Mouse (Mus musculus) right cerebral cortex, adult 2 months (tissue): ENCODE measurements around the gene C130050O18Rik.

Experiments used
- DNase-seq, 2 experiments: peaks; one replicate each; pipeline ENCODE4 v3.0.0; 2021 to 2022; ENCODE audit warnings: low spot score in 2 of 2

The C130050O18Rik gene

DNA sequence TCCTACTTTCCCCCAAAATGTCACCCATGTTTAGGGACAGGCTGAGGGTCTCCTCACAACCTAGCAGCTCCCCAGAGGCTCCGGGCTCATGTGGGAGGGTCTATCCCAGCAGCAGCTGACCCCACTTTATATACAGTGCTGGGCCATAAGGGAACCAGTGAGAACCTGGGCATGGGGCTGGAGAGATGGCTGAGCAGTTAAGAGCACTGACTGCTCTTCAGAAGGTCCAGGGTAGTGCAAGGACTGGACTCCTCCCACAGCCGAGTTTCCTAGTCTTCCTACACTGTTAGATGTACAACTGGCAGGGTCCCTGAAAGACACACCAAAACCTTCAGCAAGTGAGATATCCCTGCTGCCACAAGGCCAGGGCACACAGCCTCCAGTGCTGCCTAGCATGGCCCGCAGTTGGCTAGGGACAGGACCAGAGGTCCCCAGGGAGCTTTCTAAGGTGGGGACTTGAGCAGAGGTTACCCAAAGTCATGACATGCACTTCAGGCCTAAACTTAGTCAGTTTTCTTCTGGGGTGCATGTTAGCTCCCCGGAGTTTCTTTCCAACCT, 7.6 kb upstream of the C130050O18Rik start:
- no peak for DNase-seq

DNA sequence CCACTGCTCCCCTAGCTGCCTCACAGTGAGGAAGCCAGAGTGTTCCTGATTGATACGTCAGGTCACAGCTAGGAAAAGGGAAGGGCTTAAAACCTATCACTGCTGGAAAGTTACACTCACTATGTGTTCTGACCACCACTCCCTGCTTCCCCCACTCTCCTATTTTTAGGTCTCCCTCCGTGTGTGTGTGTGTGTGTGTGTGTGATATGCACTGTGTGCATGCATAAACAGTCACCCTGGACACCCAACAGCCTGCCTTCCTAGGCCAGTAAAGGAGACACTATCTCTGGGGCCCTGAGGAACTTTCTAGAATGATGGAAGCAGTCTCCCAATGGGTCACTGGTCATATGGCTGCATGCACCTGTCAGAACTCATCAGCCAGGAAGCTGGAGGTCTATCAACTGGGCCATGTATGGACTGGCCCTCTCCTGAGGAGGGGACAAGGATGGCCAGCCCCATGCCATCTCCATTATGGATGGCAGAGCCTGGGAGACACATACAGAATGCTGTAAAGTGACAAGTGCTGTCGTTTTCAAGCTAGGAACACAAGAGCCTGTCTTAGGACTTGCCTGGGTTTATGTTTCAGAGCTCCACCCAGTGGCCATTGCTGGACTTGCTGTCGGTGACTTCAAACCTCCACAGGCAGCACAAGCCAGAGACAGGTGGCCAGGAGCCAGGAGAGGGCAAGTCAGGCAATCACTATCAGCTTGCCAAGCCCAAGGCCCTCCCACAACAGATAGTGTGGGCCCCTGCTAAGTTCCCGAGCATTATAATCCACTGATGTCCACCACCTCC, 6.9 kb upstream of the C130050O18Rik start:
- DNase-seq = peak; percentile 94 to 97

DNA sequence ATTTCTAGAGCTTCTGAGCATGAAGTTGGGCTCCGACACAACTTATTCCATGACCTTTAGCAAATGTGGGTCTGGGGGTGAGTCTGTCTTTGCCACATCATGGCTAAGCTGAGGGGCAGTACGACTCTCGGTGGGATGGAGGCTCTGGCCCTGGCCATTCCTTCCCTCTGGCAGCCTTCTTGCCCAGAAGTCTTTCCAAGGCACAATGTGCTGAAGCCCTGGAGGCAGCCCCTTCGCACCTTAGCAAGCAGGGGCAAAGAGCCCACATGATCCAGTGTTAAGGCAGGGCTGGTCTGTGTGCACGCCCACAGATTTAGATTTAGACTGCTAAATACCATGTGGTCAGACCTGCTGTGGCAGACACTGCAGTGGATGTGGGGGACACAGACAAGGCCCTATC, 6.3 kb upstream of the C130050O18Rik start:
- no peak for DNase-seq

DNA sequence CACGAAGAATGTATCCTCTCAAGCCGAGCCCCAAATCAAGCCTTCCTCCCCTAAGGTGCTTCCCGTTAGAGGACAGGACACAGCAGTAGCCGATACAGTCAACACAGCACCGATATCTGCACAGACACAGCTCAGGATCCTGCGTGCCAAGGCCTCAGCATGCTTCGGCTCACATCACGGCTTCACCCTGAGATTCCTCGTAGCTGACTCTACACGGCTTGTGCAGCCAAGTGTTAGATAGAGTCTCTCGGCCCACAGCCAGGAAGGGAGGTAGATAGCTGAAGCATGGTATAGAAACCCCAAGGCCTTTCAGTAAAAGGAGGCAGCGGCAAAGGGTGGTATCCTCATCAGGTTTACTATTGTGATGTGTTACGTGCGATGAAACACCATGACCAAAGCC, 5.1 kb upstream of the C130050O18Rik start:
- no peak for DNase-seq

DNA sequence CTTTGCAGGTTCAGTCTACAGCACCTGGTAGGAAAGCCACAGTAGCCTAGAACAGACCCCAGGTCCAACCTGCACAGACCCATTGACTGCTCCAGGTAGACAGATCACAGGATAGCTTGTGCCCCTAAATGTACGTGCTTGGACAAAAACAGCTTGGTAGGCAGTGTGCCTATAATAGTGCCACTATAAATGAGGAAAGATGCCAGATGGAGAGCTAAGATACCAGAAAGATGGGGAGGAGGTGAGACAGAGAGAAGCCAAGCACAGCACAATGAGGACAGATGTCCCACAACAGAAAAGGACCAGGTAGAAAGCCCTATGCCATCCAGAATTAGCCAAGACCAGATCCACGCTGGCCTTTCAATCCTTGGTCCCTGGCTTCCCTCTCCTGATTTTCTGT, 3.0 kb upstream of the C130050O18Rik start:
- no peak for DNase-seq

DNA sequence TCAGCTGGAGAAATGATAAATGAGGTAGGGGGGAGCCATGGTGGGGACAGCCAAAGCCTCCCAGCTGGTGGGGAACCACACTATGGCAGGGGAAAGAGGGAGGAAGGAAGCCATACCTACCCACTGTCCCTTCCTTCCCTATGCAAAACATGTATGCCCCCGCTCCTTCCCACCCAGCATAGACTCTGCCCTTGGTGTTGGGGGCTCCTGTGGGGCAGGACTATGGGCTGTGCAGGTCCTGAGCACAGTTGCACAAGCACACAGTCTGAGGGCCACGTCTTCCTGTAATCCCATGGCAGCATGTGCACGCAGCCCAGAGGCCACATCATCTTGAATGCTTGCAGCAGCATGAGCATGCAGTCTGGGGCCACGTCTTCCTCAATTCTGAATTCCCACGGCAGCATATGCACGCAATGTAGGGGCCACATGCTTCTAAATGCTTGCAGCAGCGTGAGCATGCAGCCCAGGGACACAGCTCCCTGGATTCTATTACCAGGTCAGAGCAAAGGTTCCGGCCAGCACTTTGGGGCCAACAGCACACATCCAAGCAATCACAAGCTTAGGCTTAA, 1.3 kb upstream of the C130050O18Rik start:
- no peak for DNase-seq

DNA sequence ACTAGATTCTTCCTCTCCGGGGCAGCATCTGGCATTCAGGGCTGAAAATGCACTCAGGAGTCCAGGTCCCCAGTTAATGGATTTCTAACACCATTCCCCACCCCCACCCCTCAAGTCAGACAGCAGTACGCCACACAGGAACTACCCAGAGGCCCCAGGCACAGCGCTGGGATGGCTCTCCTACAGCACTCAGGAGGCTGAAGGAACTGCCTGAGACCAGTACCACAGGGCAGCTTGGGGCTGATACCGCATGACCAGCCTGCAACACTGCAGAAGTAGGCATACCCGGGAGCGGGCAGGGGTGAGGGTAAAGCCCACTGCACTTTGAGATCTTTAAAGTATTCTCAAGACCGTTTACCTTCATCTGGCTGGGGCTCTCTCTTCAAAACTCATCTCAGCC, 398 bp downstream of the C130050O18Rik start:
- DNase-seq = no peak

DNA sequence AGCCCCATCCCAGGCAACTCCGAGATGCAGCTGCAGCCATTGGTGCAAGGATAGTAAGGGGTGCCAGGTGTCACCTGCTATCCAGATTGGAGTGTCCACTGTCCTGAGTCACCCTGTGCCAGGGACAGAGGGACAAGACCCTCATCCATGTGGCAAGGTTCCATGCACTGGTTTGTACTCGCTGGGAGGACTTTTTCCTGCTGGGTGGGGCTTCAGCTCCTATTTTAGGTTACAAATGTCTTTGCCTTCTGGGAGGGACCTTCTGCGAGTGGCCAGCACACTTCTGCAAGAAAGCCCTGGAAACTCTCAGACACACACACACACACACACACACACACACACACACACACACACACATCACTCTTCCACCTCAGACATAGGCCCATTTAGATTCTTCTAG, 873 bp downstream of the C130050O18Rik start:
- no peak for DNase-seq

DNA sequence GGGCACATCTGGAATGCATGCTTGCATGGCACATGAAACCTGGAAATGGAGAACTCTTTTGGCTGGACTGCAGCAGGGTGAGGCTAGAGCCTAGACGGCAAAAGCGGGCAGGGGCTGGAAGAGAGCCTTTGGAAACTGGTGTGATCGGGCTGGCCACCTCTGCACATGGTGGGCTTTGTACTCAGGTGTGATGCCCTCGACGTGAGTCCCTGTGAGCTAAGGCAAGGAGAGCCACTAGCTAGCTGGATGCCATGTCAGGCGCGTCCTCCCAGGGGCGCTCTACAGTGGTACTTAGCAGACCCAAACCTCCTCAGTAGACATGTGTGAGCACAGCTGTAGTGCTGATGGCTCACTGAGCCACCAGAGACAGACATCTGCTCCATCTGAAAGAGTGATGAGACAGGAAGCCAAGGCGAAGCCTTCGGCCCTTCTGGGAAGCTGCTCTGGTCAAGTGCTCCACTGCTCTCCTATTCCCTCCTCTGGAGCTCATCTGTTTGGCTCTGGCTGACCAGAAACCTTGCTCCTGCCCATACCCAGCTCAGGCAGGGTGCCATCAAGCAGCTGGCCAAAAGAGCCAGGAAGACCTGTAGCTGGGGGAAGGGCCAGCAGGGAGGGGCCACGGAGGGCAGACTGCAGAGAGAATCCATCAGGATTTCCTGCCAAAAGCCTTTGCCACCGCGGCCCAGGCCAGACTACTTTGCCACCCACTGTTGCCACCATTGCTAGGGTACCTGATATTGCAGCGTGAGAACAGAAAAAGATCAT, 2.2 kb downstream of the C130050O18Rik start:
- no peak for DNase-seq

DNA sequence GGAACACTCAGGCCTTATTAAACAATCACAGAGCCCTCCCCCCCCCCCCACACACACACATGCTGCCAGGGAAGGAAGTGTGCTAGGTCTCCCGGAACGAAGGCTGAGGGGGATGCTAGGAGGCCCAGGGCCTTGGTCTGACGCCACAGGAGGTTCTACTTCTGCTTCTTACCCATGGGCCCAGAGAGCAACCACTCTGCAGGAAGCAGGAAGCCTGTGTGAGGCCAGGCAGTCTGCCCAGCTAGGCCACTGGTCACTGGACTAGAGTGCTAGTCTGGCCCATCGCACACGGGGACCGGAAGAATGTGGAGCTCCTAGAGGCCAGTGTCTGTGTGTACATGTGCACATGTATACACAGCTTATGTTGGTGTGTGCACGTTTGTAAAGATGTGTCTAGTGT, 3.4 kb downstream of the C130050O18Rik start:
- no peak for DNase-seq

DNA sequence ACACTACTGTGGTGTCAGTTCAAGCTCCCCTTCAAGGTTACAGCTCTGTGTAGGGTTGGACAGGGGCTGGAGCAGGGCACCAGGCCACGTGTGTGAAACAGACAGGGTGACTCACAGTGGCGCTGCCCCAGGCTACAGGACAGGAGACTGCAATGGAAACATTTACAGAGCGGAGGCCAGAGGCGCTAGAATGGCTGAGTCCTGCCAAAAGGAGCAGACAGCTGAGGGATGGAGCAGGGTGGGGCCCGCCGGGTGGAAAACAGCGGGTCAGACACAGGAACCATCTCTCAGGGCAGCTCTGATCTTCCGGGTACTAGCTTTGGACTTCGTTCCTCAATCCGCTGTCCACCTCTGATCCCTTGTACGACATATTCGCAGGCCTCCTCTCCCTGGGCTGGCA, 4.3 kb downstream of the C130050O18Rik start:
- no peak for DNase-seq

DNA sequence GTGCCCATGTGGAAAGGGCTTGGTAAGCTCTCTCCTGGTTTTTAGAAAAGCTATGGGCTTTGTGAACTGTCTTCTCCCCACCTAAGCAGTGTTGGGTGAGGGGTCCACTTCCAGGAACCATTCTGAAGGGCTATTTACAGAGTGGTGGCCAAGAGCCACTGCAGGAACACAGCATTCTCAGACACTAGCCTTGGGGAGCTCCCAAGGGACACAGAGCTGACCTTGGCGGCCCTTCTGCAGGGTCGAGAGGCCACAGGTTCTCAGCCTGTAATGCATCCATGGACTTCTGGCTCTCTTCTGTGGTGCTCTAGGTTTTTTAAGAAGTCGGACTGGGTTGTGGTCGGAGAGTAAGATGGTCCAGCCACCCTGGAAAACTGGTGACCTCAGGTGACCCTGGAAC, 5.0 kb downstream of the C130050O18Rik start:
- no peak for DNase-seq

DNA sequence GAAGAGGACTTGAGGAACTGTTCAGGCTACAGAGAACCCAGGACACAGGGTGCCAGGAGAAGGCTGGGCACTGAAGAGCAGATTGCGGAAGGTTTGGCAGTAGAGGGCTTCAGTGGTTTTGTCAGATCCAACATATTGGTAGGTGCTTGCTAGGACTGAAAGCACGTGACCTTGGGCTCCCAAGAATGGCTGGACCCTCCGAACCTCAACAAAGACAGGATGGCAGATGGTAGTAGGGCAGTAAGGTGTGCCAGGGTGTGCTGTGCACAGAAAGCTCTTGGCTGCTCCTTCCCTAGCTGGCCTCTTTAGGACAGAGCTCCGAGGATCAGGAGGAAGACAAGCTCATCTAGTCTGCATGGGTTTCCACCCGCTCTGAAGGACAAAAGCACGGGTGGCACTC, 6.0 kb downstream of the C130050O18Rik start:
- no peak for DNase-seq

DNA sequence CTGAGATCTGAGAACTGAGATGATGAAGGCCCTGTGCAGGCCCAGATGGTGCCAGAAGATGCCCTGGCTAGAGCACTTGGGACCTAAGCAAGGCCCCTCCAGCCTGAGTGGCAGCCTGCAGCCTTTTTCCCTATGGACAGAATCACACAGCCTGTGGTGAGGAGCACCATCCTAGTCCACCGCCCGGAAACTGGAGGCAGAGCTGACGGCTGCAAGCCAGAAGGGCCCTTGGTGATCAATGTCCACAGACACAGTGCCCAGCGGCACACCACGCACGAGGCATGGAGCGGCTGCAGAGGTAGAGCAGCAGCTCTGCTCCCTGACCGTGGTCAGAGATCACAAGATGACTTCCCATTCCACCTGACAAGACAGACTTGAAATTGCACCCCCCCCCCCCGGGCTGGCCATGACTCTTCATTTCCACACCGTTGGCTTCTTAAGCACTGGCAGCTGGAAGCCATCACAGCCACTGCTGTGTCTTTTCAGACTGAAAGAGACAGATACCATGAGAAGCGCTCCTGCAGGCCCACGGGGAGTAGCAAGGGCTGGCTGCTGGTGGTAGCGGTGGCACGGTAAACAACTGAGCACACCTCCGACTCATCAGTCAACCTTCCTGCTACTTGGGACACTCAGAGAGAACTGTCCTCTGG, 6.7 kb downstream of the C130050O18Rik start:
- DNase-seq = no peak

DNA sequence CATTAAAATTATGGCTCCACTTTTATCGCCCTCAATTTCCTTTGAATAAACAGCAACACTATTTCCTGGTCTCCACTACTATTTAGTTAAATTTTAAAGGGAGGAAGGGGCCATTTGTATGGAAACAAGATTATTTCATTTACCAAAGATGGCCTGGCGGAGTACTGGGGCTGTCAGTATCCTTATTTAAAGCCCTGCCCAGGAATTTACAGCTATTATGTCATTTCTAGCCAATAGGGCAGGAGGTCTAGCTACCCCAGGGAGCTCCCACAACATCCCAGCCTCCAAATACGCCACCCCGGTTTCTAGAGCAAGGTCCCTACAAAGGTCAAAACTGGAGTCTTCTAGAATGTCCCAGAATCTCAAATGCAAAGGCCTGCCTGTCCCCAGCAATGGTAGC, 8.5 kb downstream of the C130050O18Rik start:
- no peak for DNase-seq

DNA sequence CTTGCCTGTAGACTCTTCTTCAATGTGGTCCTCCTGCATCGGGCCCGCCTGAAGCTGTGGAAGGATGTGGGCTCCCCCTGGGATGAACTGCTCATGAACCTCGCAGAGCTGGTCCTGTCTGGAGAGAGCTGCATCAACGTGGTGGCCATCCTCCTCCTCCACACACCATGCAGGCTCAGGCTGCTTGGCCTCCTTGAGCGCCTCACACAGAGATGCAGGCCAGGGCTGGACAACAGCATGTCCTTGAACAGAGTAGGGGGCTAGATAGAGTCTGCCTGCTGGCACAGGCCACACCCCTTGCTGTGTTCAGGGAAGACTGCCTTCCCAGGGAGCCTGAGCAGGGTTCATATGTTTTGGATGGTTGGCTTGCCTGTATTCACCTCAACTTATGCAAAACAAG, 9.9 kb downstream of the C130050O18Rik start:
- no peak for DNase-seq

DNA sequence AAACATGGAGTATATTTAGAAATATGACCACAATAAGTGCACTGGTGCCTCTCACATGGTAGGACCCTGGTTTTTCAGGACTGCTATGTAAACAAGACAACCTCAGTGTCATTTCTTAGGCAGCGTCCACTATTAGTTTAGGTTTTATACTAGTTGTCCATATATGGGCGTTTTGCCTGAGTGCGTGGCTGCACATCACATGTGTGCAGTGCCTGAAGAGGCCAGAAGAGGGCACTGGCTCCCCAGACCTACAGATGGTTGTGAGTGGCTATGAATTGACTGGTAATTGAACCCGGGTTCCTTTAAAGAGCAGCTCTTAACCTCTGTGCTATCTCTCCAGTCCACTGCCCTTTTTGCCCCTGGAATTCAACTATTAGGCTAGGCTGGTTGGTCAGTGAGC, 11.9 kb downstream of the C130050O18Rik start:
- DNase-seq = no peak

DNA sequence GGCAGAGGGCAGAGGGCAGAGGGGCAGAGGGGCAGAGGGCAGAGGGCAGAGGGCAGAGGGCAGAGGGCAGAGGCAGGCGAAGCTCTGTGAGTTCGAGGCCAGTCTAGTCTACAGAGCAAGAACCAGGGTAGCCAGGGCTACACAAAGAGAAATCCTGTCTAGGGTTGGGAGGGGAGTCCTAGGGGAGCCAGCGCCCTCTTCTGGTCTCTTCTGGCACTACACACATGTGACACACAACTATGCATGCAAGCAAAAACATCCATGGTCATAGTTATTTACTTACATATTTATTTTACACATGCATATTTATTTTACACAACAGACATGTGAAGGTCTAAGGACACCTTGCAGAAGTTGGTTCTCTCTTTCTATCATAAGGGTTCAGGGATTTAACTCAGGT, 12.4 kb downstream of the C130050O18Rik start:
- DNase-seq = no peak

DNA sequence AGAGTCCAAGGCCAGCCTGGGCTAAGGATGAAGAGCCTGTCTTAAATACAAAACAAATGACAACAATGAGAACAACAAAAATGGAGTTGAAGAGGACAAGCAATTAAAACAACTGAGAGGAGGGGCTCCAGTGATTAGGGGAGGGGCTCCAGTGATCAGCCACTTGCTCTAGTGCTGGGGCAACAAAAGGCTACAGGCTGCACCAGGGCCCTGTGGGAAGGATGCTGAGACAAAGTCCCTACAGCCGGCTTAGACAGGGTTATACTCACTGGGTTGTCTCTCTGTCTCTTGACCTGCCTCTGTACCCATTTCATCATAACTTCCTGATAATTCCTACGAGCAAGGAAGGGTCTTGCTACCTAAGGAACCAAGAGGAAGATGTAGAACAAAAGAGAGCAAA, 13.0 kb downstream of the C130050O18Rik start:
- DNase-seq = no peak

DNA sequence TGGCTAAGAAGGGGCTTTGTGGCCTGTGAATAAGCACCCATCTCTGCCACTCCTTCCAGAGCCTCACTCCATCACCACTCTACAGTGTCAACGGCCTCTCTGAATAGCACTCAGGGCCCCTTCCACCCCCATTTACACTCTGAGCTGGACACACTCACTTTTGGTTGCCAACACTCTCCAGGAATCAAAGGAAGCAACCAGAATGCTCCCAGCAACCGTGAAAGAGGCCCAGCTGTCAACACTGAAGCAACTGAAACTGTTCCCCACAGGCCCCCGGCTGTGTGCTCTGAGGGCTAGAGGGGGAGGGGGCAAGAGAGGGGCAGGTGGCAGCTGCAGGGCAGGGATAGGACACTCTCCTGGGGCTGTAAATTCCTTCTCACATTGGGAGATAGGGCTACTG, 13.6 kb downstream of the C130050O18Rik start:
- DNase-seq = no peak

DNA sequence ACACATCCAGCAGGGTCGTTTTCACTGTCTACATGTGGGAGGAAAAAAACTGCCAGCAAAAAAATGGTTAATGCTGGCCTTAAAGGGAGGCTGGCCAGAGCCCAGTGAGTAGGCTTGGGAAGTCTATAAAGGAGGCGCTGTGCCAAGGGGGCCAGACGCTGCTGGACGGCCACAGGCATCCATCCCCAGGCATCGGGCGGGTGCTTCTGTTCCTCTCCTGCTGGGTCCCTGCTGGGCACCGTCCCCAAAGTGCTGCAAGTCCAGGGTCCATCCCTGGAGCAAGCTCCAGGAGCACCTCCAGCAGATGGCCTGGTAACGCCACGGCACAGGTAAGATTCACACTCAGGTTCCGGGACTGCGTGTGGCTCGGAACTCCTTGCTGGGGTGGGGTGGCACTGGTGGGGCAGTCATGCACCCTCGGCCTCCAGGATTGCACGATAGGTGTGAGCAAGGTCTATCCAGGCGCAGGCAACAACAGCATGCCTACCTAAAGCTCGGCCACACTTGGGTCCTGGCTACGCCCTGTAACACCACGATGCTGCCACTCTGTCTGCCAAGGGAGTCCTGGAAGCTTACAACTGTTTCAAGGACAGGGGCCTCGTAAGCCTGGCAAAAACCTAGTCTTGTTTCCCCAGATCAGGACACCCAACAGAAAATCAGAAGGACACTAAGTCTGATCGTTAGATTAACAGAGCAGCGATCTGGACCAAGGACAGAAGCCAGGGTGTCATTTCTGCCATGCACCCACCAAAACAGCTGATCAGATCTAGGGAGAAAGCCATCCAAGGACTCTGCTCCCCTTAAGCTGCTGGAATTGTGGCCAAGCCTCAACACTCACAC, 18.2 kb downstream of the C130050O18Rik start, which contains the start of gene Gper1:
TSS of gene Gper1 (plus strand) at position 126 of the 840 bp plus-strand sequence.
- no peak for DNase-seq
